Mouse (Mus musculus): Measurements from ENCODE around the gene Aspscr1.

Aspscr1 gene

DNA sequence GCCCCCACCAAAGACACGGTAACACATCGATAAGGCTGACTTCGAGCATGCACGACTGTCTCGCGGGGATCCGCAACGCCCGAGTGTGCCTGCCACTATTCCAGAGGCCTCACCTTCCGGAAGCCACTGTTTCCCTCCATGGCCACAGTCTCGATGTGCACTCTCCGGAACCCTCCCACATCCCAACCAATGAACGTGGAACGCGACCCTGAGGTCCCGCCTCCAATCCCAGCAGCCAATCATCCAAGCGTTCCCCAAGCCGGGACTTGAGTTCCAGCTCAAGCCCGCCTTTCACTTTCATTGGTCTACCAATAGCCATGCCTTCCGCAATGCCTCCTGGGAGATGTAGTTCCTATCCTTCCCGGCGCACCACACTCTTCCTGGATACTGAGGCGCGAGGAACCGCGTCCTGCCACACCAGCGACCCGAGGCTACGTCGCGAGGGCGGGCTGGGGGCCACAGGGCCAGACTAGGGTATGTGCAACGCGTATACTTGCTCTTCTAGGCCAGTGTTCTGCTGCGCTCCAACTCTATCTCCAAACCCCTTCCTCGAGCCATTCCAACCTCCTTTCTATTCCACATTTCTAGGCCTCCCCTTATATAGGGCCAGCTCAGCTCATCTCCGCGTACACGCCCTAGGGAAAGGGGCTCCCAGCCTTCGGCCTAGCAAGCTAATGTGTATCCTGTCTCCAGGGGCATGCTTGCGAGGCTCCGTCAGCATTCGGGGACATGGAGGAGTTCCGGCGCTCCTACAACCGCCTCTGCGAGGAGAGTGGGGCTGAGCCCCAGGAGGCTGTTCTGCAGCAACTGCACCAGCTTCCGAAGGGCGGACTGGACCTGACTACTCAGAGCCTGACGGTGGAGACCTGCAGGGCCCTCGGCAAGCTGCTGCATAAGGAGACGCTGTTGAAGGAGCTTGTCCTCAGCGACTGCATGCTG lies 41.1 kb downstream of the Aspscr1 start, which contains the start of the genes Cenpx and Lrrc45:
Gene Cenpx, minus strand, starts transcription at position 159 of the 939 bp plus-strand sequence.
Gene Lrrc45, plus strand, starts transcription at position 346 of the 939 bp plus-strand sequence.
- in situ Hi-C loops (cut with MboI, MseI) = no loop called here

DNA sequence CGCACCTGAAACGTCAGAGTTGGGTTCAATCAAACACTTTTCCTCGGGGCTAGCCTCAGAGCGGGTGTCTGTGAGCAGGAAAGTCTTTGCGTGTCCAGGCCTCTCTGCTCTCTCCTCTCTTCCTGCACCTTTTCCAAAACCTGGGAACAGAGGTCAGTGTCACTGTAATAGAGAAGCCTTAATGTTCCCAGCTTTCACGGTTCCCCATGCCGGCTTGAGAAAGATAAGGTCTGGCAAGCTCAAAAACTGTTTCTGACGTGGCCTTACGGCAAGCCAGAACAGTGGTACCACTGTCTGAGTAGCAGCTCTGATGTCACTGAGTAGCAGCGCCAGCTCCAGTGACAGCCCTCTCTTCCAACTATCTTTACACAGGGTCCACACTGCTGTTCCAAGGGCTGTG lies 41.8 kb downstream of the Aspscr1 start:
- in situ Hi-C loops (cut with MboI, MseI) = no loop called here

DNA sequence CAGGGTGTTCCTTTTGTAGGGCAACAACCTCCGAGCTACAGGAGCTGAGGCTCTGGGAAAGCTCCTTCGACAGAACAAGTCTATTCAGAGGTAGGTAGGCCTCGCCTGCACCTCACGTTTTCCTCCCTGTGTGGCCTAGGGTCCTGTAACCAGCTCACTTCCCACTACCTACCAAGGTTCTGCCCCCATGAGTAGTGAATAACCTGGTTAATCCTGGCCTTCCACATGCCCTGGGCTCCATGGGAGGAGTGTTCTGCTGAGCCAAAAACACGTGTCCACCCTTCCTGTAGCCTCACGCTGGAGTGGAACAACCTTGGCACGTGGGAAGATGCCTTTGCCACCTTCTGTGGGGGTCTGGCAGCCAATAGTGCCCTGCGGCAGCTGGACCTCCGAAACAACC lies 42.4 kb downstream of the Aspscr1 start:
- in situ Hi-C loops (cut with MboI, MseI) = no loop called here

DNA sequence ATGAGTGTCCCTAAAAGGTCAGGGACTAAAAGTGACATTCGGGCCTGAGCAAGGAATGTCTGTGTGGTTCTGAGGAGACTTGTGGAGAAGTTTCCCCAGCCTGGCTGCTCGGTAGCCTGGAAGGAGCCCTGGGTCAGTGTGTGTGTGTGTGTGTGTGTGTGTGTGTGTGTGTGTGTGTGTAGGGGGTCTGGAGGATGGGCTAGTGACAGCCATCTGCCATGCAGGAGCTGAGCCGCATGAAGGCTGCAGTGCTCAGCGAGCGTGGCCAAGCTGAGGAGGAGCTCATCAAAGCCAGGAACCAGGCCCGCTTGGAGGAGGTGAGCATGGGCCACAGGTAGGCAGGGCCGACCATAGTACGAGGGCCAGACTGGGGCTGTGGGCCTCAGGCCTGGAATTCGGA lies 46.5 kb downstream of the Aspscr1 start:
- in situ Hi-C loops (cut with MboI, MseI) = no loop called here

DNA sequence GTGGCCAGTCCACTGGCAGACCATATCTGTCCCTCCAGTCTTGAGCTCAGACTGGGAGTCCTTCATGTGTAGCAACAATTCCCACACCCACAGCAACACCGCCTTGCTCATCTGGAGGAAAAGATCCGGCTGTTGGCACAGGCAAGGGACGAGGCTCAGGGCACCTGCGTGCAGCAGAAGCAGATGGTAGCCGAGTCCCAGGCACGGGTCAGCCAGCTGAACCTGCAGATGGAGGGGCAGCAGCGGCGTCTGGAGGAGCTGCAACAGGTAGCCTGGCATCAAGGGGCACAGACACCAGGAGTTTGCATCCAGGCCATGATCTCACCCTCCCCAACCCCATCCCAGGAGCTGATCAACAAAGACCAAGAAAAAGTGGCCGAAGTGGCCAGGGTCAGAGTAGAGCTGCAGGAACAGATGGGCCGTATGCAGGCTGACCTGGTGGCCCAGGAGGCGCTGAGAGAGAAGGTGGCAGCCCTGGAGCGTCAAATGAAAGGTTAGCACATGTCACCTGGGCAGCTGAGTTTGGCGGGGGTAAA lies 47.1 kb downstream of the Aspscr1 start:
- in situ Hi-C loops (cut with MboI, MseI) = no loop called here

DNA sequence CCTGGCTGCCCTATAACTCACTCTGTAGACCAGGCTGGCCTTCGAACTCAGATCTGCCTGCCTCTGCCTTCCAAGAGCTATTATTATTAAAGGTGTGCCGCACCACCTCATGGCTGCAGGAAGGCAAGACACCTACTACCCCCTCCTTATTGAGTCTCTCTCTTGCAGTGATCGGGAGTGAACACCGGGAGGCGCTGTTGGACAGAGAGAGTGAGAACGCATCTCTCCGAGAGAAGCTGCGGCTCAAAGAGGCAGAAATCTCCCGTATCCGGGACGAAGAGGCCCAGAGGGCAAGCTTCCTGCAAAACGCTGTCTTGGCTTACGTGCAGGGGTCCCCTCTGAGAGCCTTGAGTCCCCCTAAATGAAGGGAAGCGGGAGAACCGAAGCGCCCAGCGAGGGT lies 47.7 kb downstream of the Aspscr1 start:
- in situ Hi-C loops (cut with MboI, MseI) = no loop called here

DNA sequence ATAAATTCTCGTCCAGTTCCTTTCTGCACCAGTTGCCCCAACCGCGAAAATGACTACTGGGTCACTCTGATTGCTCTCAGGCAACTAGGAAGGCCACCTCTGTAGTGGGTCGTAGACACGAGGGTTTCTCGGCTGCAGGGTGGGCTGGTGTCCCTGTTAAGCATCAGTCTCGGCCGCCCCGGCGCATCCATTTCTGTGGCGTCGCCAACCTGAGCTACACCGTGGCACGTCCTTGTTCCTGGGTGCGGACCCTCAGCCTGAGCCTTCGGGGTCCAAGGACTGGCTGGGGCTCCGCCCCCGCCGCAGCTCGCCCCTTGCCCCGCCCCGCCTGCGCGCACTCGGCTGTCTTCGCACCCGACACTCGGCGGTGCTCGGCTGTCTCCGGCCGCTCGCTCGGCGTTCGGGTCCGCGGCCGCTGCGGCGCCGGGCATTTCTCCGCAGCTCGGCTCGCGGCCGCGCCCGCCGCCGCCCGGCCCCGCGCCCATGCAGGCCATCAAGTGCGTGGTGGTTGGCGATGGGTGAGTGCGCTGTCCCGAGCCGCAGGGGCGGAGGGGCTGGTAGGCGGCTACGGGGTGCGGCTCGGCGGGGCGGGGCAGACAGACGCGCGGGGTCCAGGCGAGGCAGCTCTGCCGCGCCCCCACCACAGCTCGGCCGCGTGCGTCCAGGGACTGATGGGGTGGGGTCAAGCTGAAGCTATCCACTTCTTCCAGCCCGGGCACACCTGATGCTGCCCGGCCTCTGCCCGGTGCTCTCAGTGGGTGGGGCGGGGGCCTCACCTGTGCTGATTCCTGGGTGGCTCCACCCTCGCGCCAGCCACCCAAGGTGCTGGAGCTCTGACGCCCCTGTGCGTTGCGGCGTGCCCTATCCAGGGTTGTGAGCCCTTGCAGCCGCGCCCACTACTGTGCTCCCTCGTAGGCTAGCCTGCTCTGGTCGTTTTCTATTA lies 48.6 kb downstream of the Aspscr1 start, which contains the start of gene Rac3:
Gene Rac3, plus strand, starts transcription at position 347 of the 943 bp plus-strand sequence.
- in situ Hi-C loops (cut with MboI, MseI) = no loop called here

DNA sequence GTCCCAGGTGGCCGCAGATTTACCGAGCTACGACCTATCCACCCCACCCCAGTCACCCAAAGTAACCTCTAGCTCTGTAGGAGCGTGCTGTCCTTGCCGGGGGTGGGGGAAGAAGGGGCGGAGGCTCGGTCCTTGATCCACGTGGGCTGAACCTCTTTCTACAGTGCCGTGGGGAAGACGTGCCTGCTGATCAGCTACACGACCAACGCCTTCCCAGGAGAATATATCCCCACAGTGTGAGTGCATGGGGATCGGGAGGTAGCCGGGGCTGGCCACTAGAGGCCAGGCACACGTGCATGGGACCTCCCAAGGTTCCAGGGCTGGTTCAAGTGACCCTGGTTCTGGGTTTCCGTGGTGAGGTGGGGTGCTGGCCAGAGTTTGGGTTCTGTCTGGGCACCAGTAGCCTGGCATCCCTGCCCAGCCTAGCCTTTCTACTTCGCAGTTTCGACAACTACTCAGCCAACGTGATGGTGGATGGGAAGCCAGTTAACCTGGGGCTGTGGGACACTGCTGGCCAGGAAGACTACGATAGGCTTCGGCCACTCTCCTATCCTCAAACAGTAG lies 49.4 kb downstream of the Aspscr1 start:
- in situ Hi-C loops (cut with MboI, MseI) = no loop called here

DNA sequence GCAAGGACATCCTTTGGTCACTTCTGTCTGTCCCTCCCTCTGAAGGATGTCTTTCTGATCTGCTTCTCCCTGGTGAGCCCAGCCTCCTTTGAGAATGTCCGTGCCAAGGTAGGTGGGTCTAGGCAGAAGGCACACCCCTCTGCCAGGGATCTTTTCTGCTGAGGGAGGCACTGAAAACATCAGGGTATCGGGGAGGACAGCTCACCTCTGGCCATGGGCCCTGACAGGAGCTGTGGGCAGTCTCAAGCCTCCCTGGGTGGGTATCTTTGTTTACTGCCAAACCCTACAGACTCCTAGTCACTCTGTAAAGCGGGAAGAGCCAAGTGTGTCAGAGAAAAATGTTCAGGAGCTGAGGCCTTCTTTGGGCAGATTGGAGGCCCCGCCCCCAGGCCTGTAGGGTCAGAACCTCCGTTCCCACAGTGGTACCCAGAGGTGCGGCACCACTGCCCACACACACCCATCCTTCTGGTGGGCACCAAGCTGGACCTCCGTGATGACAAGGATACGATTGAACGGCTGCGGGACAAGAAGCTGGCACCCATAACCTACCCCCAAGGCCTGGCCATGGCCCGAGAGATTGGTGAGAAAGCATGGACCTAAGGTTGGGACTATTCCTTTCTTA lies 50.1 kb downstream of the Aspscr1 start:
- in situ Hi-C loops (cut with MboI, MseI) = no loop called here

DNA sequence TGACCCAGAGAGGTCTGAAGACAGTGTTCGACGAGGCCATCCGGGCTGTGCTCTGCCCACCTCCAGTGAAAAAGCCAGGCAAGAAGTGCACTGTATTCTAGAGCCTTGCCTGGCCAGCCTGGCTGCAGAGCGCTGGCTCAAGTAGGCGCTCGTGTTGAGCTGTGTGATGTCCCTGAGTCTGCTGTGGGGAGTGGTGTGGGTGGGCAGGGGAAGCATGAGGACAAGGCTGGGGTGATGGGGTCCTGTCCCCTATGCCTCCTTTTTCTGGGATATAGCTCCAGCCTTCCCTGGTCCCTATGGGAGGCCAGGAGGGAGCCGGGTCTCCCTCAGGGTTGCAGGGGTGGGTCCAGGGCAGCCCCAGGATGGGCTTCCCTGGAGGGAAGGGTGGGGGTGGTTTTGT lies 50.7 kb downstream of the Aspscr1 start:
- in situ Hi-C loops (cut with MboI, MseI) = no loop called here

DNA sequence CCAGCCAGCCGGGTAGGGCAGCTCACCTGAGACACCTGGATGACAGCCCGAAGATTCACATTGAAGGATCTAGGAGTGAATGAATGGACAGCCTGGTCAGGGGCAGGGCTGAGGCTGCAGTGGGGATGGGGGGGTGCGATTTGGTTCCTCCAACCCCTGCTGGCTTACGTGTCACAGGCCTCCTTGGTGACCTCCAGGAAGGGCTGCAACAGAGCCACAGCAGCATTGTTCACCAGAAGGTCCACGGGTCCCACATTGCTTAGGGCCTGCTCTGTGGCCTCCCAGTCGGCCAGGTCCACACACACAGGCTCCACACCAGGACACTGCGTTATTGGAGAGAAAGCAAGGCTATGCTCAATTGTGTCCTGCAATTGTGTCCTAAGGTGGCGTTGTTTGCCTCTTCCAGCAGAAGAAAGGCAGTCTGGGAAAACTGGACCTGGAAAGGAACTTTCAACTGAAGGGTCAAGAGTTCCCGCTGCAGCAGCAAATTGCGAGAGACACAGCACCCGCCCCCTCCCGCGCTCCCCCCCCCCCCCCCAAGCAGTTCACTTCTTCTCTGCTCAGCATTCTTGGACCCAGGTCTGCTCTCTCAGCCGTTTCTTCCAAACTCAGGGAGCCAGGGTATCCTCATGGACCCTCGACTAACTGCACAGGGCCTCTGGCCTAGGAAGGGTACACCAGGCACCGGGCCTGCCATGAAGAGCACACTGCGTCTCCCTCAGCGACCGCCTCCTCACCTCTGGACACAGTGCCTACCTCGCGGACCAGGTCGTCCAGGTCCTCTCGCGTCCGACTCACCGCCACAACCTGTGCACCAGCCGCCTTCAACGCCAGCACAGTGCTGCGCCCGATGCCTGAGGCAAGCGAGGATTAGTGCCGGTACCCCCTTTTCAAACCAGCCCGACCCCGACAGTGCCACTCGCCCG lies 53.7 kb downstream of the Aspscr1 start:
- in situ Hi-C loops (cut with MboI, MseI) = loop anchor here (5.0 kb wide), 1 partner anchor 41 kb away; no protein-coding TSS in a partner anchor

DNA sequence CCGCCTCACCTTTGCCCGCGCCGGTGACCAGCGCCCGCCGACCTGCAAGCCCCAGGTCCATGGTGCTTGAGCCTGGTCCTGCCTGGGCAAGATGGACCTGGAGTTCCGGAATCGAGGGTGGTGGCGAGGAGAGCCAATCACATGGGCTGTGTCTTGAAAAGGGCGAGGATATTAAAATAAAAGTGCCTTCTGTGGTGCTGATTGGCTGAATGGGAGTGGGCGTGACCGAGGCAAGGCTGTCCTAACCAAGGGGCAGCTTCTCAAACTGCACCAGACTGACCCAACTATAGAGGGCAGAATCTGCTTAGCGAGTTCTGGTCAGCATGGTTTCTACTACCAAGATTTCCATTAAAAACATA lies 54.4 kb downstream of the Aspscr1 start, which contains the start of gene Dcxr:
Gene Dcxr, minus strand, starts transcription at position 113 of the 359 bp plus-strand sequence.
- in situ Hi-C loops (cut with MboI, MseI) = loop anchor here (5.0 kb wide), 1 partner anchor 40 kb away; no protein-coding TSS in a partner anchor

DNA sequence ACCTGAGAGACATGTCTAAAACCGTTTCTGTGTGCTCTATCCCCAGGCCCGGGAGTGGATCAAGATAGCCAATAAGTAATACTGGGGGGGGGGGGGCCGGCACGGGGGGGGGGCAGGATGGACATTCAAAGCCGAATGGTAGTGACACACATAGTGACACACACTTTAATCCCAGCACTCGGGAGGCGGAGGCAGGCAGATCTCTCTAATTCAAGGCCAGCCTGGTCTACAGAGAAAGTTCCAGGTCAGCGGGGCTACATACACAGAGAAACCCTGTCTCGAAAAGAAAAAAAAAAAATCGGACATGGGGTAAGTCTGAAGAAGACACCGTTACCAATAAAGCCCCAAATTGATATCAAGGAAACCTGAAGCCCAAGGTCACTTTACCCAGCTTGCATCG lies 54.8 kb downstream of the Aspscr1 start:
- in situ Hi-C loops (cut with MboI, MseI) = loop anchor here (5.0 kb wide), 1 partner anchor 40 kb away; no protein-coding TSS in a partner anchor

DNA sequence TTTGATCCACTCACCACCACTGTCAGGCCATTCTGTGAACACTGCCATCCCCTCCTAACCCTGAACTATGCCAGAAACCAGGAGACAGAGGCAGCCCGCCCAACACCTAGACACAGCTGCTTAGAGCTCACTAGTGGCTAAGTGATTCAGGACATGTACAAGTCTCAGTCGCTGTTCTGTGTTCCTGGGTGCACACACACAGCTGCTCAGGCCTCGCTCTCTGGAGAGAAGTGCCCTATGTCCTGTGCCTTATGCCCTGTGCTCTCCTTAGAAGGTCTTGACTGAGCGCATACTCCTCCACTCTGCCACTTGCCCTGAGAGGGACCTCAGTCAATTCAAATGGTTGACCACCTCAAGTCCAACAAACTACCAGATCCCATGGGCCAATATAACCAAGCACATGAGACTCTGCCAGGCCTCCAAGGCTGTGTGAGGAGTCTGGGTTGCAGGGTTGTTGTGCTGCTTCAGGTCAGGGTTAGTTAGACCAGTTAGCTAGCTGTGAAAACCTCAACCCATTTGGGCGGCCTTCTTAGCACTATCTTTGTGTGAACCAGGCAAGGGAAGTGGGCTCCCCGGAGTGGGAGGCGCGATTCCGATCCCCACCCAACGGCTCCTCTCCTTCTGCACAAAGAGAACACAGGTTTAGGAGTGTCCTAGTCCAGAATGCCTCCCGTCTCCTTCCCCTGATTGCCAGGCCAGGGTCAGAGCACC lies 55.9 kb downstream of the Aspscr1 start:
- in situ Hi-C loops (cut with MboI, MseI) = loop anchor here (5.0 kb wide), 1 partner anchor 39 kb away; no protein-coding TSS in a partner anchor

DNA sequence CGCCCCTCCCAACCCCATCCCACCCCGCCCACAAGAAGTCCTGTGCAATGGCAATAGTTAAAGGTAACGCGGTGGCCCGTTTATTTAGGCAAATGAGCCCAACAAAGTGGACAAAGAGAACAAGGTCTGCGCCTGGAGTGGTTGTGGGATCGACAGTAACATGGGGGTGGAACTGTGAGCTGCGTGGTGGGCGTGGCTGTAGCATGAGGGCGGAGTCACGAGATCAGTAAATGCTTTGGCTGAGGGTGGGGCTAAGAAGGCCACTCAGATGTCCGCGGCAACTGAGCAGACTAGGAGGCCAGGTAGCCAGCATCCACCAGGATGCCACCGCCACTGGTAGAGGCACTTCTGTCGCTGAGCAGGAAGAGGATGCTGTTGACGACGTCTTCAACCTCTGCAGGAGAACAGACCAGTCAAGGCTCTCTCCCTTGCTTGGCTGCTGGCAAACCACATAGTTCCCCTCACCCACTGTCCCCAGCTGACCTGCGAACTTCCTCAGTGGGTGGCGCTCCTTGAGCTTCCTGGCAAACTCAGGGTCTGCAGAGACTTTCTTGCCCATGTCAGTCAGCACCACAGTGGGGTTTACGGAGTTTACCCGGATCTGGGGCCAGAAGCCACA lies 56.8 kb downstream of the Aspscr1 start:
- in situ Hi-C loops (cut with MboI, MseI) = loop anchor here (5.0 kb wide), 1 partner anchor 38 kb away; no protein-coding TSS in a partner anchor

DNA sequence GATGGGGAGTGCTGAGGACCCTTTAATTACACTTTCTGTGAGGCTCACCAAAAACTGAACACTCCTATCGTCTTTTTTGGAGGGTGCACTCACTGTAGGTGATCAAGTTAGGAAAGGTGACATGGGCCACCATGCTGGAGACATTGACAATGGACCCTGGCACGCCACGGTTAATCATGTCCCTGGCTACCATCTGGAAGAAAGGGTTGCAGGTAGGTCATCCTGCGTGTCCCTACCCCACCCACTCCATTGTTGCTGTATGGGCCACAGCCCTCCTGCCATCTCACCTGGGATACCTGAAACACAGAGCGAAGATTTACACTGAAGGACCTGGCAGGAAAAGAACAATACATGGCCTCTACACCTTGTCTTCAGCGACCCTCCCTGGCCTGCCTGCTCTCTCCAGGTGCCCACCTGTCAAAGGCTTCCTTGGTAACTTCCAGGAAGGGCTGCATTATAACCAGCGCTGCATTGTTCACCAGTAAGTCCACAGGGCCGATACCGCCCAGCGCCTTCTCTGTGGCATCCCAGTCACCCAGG lies 57.6 kb downstream of the Aspscr1 start:
- in situ Hi-C loops (cut with MboI, MseI) = no loop called here

DNA sequence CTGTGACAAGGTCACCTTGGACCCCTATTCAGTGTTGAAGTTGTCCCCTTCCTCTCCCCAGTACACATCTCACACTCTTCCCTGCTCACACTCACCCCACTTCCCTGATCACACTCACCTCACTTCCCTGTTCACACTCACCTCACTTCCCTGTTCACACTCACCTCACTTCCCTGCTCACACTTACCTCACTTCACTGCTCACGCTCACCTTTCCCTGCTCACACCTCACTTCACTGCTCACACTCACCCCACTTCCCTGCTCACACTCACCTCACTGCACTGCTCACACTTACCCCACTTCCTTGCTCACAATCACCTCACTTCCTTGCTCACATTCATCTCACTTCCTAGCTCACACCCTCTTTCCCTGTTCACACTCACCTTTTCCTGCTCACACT lies 58.6 kb downstream of the Aspscr1 start:
- in situ Hi-C loops (cut with MboI, MseI) = no loop called here

All from T-helper 1 cell (primary cell).